Mouse (Mus musculus): ENCODE results near the gene Scarf1. TPM values are rescaled to one million over a fixed set of nuclear protein-coding genes. Genes with fewer than 3 reads are reported as not detected.

Scarf1 gene
- 3.4 and 5.3 TPM in 2 replicates for polyA plus RNA-seq (2012; ENCODE audit: insufficient read depth, insufficient read length, missing spikeins)

- peaks cover 16% of the 10 kb centered on the region for H3K4me1 ChIP-seq (ENCODE audit: control insufficient read depth, insufficient read depth, insufficient read length, low read length)
- H3K27ac ChIP-seq (replicated peaks; ENCODE audit: low read depth, low read length), result peak within 1 kb of the TSS; percentile 96
- peak within 1 kb of the TSS; percentile 75 for H3K4me3 ChIP-seq (ENCODE audit: insufficient read depth, low read depth, low read length)
Observed at GRCm38 (mm10) chr11:75513336-75513735, at the start of gene Scarf1. Gene Scarf1, plus strand, starts transcription at chr11:75513540.

- peak overlapping the region; percentile 74 for H3K27ac ChIP-seq (replicated peaks; ENCODE audit: low read depth, low read length)
- peaks cover 16% of the 10 kb centered on the region for H3K4me1 ChIP-seq (ENCODE audit: control insufficient read depth, insufficient read depth, insufficient read length, low read length)
- peak overlapping the region; percentile 70 for H3K4me3 ChIP-seq (ENCODE audit: insufficient read depth, low read depth, low read length)
Observed at GRCm38 (mm10) chr11:75463624-75464023, 49.7 kb upstream of the Scarf1 start.

- H3K27ac ChIP-seq (replicated peaks; ENCODE audit: low read depth, low read length), result no peak overlapping the region
Observed at GRCm38 (mm10) chr11:75464417-75464816, 48.9 kb upstream of the Scarf1 start.

GRCm38 (mm10) chr11:75465051-75465450 lies 48.3 kb upstream of the Scarf1 start:
- peak overlapping the region; percentile 32; the same call in 1 of the 2 replicates for H3K27ac ChIP-seq (replicated peaks; ENCODE audit: low read depth, low read length)
- no peak overlapping the region; the same call in 1 of the 2 replicates for H3K4me3 ChIP-seq (ENCODE audit: insufficient read depth, low read depth, low read length)
- H3K4me1 ChIP-seq (ENCODE audit: control insufficient read depth, insufficient read depth, insufficient read length, low read length), result peaks cover 4% of the 10 kb centered on the region; the same call in 1 of the 2 replicates

More at GRCm38 (mm10) chr11:75464417-75464816, 48.9 kb upstream of the Scarf1 start:
- Histone ChIP-seq H3K4me3 (ENCODE audit: insufficient read depth, low read depth, low read length) (no peak overlapping the region), H3K4me1 (ENCODE audit: control insufficient read depth, insufficient read depth, insufficient read length, low read length) (peaks cover 10% of the 10 kb centered on the region)

GRCm38 (mm10) chr11:75466731-75467505 lies 46.4 kb upstream of the Scarf1 start:
- 0 out of 2 replicates have a peak, but pooled peaks cover 4% of the 10 kb centered on the region for H3K4me1 ChIP-seq (ENCODE audit: control insufficient read depth, insufficient read depth, insufficient read length, low read length)
- no peak overlapping the region for H3K27ac ChIP-seq (replicated peaks; ENCODE audit: low read depth, low read length)
- H3K4me3 ChIP-seq (ENCODE audit: insufficient read depth, low read depth, low read length), result no peak overlapping the region

GRCm38 (mm10) chr11:75467512-75468215 lies 45.7 kb upstream of the Scarf1 start:
- H3K4me1 ChIP-seq (ENCODE audit: control insufficient read depth, insufficient read depth, insufficient read length, low read length), result 0 out of 2 replicates have a peak, but pooled peaks cover 4% of the 10 kb centered on the region
- H3K4me3 ChIP-seq (ENCODE audit: insufficient read depth, low read depth, low read length), result peak overlapping the region; percentile 48
- H3K27ac ChIP-seq (replicated peaks; ENCODE audit: low read depth, low read length), result no peak overlapping the region

- Histone ChIP-seq H3K27ac (replicated peaks; ENCODE audit: low read depth, low read length) (no peak overlapping the region), H3K4me3 (ENCODE audit: insufficient read depth, low read depth, low read length) (peak overlapping the region; percentile 48), H3K4me1 (ENCODE audit: control insufficient read depth, insufficient read depth, insufficient read length, low read length) (0 out of 2 replicates have a peak, but pooled peaks cover 4% of the 10 kb centered on the region)
Observed at GRCm38 (mm10) chr11:75468410-75468809, 44.9 kb upstream of the Scarf1 start.

GRCm38 (mm10) chr11:75469261-75469660 lies 44.1 kb upstream of the Scarf1 start:
- H3K4me3 ChIP-seq (ENCODE audit: insufficient read depth, low read depth, low read length), result no peak overlapping the region
- no peak overlapping the region for H3K27ac ChIP-seq (replicated peaks; ENCODE audit: low read depth, low read length)
- H3K4me1 ChIP-seq (ENCODE audit: control insufficient read depth, insufficient read depth, insufficient read length, low read length), result 0 out of 2 replicates have a peak, but pooled peaks cover 4% of the 10 kb centered on the region

GRCm38 (mm10) chr11:75470675-75471074 lies 42.7 kb upstream of the Scarf1 start:
- H3K4me1 ChIP-seq (ENCODE audit: control insufficient read depth, insufficient read depth, insufficient read length, low read length), result 0 out of 2 replicates have a peak, but pooled peaks cover 4% of the 10 kb centered on the region
- no peak overlapping the region for H3K4me3 ChIP-seq (ENCODE audit: insufficient read depth, low read depth, low read length)
- H3K27ac ChIP-seq (replicated peaks; ENCODE audit: low read depth, low read length), result no peak overlapping the region

GRCm38 (mm10) chr11:75472469-75473081 lies 40.8 kb upstream of the Scarf1 start:
- H3K4me1 ChIP-seq (ENCODE audit: control insufficient read depth, insufficient read depth, insufficient read length, low read length), result 0 out of 2 replicates have a peak, but pooled peaks cover 2% of the 10 kb centered on the region
- H3K27ac ChIP-seq (replicated peaks; ENCODE audit: low read depth, low read length), result no peak overlapping the region
- H3K4me3 ChIP-seq (ENCODE audit: insufficient read depth, low read depth, low read length), result no peak overlapping the region

- H3K4me1 ChIP-seq (ENCODE audit: control insufficient read depth, insufficient read depth, insufficient read length, low read length), result no peaks in the 10 kb centered on the region
- no peak overlapping the region for H3K4me3 ChIP-seq (ENCODE audit: insufficient read depth, low read depth, low read length)
Observed at GRCm38 (mm10) chr11:75473376-75473775, 40.0 kb upstream of the Scarf1 start.

GRCm38 (mm10) chr11:75486192-75486591 lies 27.1 kb upstream of the Scarf1 start:
- peaks cover 6% of the 10 kb centered on the region; the same call in 1 of the 2 replicates for H3K4me1 ChIP-seq (ENCODE audit: control insufficient read depth, insufficient read depth, insufficient read length, low read length)
- H3K4me3 ChIP-seq (ENCODE audit: insufficient read depth, low read depth, low read length), result no peak overlapping the region
- H3K27ac ChIP-seq (replicated peaks; ENCODE audit: low read depth, low read length), result no peak overlapping the region

More at GRCm38 (mm10) chr11:75473376-75473775, 40.0 kb upstream of the Scarf1 start:
- H3K27ac ChIP-seq (replicated peaks; ENCODE audit: low read depth, low read length), result no peak overlapping the region

GRCm38 (mm10) chr11:75486601-75487285 lies 26.6 kb upstream of the Scarf1 start, which contains the start of gene Prpf8:
Gene Prpf8, plus strand, starts transcription at chr11:75486816.
- peak within 1 kb of the TSS; percentile 93 for H3K4me3 ChIP-seq (ENCODE audit: insufficient read depth, low read depth, low read length)
- peak within 1 kb of the TSS; percentile 76 for H3K27ac ChIP-seq (replicated peaks; ENCODE audit: low read depth, low read length)
- H3K4me1 ChIP-seq (ENCODE audit: control insufficient read depth, insufficient read depth, insufficient read length, low read length), result peaks cover 6% of the 10 kb centered on the region; the same call in 1 of the 2 replicates

GRCm38 (mm10) chr11:75487496-75487895 lies 25.8 kb upstream of the Scarf1 start:
- Histone ChIP-seq H3K27ac (replicated peaks; ENCODE audit: low read depth, low read length) (0 out of 2 replicates have a peak overlapping the region, but pooled peaks have one; percentile 0), H3K4me3 (ENCODE audit: insufficient read depth, low read depth, low read length) (peak overlapping the region; percentile 93), H3K4me1 (ENCODE audit: control insufficient read depth, insufficient read depth, insufficient read length, low read length) (peaks cover 6% of the 10 kb centered on the region; the same call in 1 of the 2 replicates)
